Mouse (Mus musculus): ENCODE measurements around the gene Acadvl.
A peak's percentile ranks its signal among the peaks of the same experiment; 100 is the strongest.

DNA sequence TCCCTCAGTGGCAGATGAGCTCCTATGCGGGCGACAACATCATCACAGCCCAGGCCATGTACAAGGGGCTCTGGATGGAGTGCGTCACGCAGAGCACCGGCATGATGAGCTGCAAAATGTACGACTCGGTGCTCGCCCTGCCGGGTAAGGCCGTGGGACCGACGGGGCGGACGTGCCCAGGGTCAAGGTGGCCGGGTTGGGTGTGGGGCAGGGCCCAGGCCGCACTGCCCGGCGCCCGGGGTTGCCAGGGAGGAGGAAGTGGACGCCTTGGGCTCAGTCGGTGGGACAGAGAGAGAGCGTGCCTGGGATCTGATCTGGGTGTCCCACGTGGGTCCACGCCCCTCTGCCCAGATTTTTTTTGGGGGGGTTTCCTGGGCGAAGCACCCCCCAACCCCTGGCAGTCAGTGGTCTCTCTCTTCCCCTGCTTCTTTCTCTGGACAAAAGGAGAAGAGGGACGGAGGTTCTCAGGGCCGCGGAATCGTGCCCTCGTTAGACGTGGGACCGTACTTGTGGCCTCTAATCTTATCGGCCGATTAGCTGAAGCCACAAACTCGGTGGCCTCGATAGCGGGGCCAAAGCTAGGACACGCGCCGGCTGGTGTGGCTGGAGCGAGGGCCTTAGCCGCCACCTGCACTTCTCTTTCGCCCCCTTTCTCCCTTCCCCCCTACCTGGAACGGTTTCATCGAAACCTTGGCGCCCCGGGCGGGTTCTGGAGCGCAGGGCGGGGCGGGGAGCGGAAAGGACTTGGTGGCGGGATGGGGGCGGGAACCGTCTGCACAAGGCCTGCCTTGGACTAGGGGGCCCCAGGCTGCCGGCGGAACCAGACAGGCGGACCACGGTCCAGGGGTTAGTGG, 49.0 kb downstream of the Acadvl start:
- TF ChIP-seq CTCF (IDR thresholded peaks at IDR 0.05 in 2 of 3, conservative IDR thresholded peaks at IDR 0.05 in 1 of 3; ENCODE audit: control insufficient read depth in 1 of 3, insufficient read depth in 1 of 3, low read depth in 2 of 3, low read length in 3 of 3, poor library complexity in 1 of 3, severe bottlenecking in 1 of 3) (no peak), GATA1 (IDR thresholded peaks at IDR 0.05; ENCODE audit: low read depth, low read length) (peak; percentile 48), POLR2A (IDR thresholded peaks at IDR 0.05; ENCODE audit: control insufficient read depth in 1 of 2, insufficient read depth in 1 of 2, low read depth in 1 of 2, low read length in 2 of 2, poor library complexity in 1 of 2) (no peak), MYC (IDR thresholded peaks at IDR 0.05; ENCODE audit: low read depth, low read length) (no peak), CHD2 (IDR thresholded peaks at IDR 0.05; ENCODE audit: low read length) (no peak), USF2 (IDR thresholded peaks at IDR 0.05; ENCODE audit: borderline replicate concordance in 1 of 2, insufficient read depth in 1 of 2, low read depth in 1 of 2, low read length in 2 of 2) (no peak), KAT2A (conservative IDR thresholded peaks at IDR 0.05; ENCODE audit: low read depth, low read length) (no peak), EP300 (IDR thresholded peaks at IDR 0.05; ENCODE audit: low read depth in 1 of 2, low read length in 2 of 2) (peak in 1 of 2 experiments; percentile 56; a peak in 2 of 4 replicates), TAL1 (IDR thresholded peaks at IDR 0.05; ENCODE audit: low read length) (no peak), MYB (IDR thresholded peaks at IDR 0.05; ENCODE audit: low read depth, low read length) (no peak), MEF2A (IDR thresholded peaks at IDR 0.05; ENCODE audit: extremely low read depth, insufficient replicate concordance, low read depth, low read length, poor library complexity, severe bottlenecking) (no peak)
